Mouse (Mus musculus) small intestine, adult 2 months (tissue): ENCODE data around the gene Cacna1g.

Experiments
- CTCF ChIP-seq: fragments of 200-500 bp; IDR thresholded peaks from 2 replicates; pipeline ENCODE4 v1.5.1; 2012; ENCODE audit warnings: low read depth, mild to moderate bottlenecking, control low read depth, inconsistent platforms, low read length, moderate library complexity, mixed read lengths; ENCODE audit not compliant: insufficient replicate concordance, insufficient read length; ENCODE audit errors: extremely low read depth
- POLR2A ChIP-seq: fragments of 200-500 bp; IDR thresholded peaks from 2 replicates; pipeline ENCODE4 v1.6.1; 2012; ENCODE audit warnings: low read depth, mild to moderate bottlenecking, control low read depth, inconsistent platforms, low read length, moderate library complexity

DNA sequence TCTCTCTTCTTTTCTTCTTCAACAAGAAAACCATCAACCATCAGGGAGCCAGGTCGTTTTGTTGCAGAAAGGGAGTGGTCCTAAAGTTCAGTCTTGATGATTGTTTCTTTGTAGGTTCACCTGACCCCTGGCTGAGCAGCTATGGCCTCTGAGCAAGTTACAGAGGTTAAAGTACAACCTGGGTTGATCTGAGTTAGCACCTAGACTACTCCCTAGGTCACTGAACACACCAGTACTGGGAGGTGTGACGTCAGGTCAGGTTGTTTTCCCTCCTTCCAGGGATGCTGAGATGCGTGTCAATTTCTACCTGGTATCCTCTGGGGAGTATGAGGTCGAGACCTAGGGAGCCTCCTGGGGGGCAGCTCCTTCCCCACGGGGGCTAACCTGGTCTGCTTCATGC is 48.8 kb downstream of the Cacna1g start:
- TF ChIP-seq POLR2A (no peak), CTCF (no peak)
